Mouse (Mus musculus): Measurements from ENCODE around the gene Stab2. TPM values are rescaled to one million over a fixed set of nuclear protein-coding genes. Genes with fewer than 3 reads are reported as not detected.

The Stab2 gene
- polyA plus RNA-seq, 1 experiment from 2014 or later = 0.84 TPM

DNA sequence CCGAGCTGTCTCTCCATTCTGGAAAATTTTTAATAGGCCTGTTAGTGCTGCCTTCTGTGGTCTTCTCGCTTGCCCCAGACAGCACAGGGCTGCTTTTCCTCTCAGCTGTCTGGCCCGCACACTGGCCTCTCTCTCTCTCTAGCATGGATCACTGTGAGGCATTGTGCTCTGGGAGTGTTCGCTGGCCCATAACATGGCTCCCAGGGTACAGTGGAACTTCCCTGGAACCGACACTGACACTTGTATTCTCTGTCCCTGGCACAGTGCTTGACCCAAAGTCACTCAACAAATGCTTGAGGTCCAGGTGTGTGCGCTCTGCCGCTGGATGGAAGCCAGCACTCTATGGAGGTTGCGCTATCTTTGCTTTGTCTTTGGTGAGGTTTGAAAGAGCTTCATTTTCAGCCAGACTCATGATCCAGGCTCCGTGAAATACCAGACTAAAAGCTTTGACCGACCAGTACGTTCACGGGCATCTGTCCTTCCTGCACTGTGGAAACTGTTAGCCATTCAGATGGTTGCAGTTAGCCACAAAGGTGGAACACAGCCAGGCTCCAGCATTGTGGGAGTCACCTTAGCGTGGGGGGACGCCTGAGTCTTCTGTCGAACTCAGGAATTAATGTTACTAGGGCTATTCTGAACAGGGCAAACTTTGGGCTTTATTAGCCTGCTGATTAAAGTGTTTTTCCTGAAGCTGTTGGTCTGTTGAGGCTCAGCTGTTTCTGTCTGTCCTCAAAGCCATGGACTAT is 199.6 kb downstream of the Stab2 start:
- H3K9ac ChIP-seq = no peak overlapping the region
- no peaks in the 10 kb centered on the region for H3K9me3 ChIP-seq (replicated peaks)
- no peak for ATAC-seq (ENCODE audit: insufficient number of reproducible peaks, low FRiP score)
- H3K27me3 ChIP-seq (replicated peaks) = no peaks in the 10 kb centered on the region
- H3K4me1 ChIP-seq (replicated peaks) = peaks cover 11% of the 10 kb centered on the region; the same call in 1 of the 2 replicates
- H3K27ac ChIP-seq (ENCODE audit: poor library complexity, severe bottlenecking) = no peak overlapping the region
- 84% methylated on average over 15 of the region's 15 CpGs for WGBS
- peaks cover 9% of the 10 kb centered on the region; the same call in 1 of the 2 replicates for H3K36me3 ChIP-seq
- H3K4me2 ChIP-seq = no peak overlapping the region
- no peak overlapping the region for H3K4me3 ChIP-seq

- Histone ChIP-seq H3K9ac (no peak overlapping the region), H3K9me3 (replicated peaks) (no peaks in the 10 kb centered on the region), H3K4me1 (replicated peaks) (peaks cover 10% of the 10 kb centered on the region; the same call in 1 of the 2 replicates), H3K36me3 (0 out of 2 replicates have a peak, but pooled peaks cover 3% of the 10 kb centered on the region), H3K27me3 (replicated peaks) (no peaks in the 10 kb centered on the region), H3K4me2 (no peak overlapping the region), H3K4me3 (no peak overlapping the region), H3K27ac (ENCODE audit: poor library complexity, severe bottlenecking) (no peak overlapping the region)
- WGBS = 100% methylated on average over 1 of the region's 1 CpGs
- no peak for ATAC-seq (ENCODE audit: insufficient number of reproducible peaks, low FRiP score)
These were observed 200.5 kb downstream of the Stab2 start for GRCm38 (mm10) chr10:86807362-86807761.

DNA sequence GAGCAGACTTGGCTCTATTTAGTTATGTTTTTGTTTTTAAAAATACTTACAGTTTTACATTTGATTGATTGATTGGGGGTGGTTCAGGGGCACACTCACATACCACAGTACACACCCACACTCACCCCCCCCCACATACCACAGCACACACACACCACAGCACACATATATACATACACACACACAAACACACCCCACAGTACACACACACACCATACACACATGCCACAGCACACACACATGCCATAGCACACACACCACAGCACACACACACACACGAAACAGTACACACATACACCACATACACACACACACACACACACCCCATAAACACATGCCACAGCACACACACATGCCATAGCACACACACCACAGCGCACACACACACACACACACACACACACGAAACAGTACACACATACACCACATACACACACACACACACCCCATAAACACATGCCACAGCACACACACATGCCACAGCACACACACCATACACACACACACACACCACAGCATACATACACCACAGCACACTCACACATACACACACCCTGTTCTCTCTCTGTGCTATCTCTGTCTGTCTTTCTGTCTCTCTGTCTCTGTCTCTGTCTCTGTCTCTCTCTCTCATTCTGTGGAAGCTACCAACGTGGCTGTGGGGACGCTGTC is 211.6 kb downstream of the Stab2 start:
- no peak overlapping the region for H3K27ac ChIP-seq (ENCODE audit: poor library complexity, severe bottlenecking)
- no peaks in the 10 kb centered on the region for H3K27me3 ChIP-seq (replicated peaks)
- H3K36me3 ChIP-seq = no peaks in the 10 kb centered on the region
- peaks cover 33% of the 10 kb centered on the region for H3K4me1 ChIP-seq (replicated peaks)
- no peak overlapping the region for H3K9ac ChIP-seq
- H3K9me3 ChIP-seq (replicated peaks) = no peaks in the 10 kb centered on the region
- ATAC-seq (ENCODE audit: insufficient number of reproducible peaks, low FRiP score) = peak; percentile 36; the same call in 1 of the 2 replicates
- no peak overlapping the region for H3K4me3 ChIP-seq
- WGBS = 85% methylated on average over 5 of the region's 5 CpGs
- no peak overlapping the region for H3K4me2 ChIP-seq

- peak; percentile 45; the same call in 1 of the 2 replicates for ATAC-seq (ENCODE audit: insufficient number of reproducible peaks, low FRiP score)
- Histone ChIP-seq H3K36me3 (no peaks in the 10 kb centered on the region), H3K9me3 (replicated peaks) (no peaks in the 10 kb centered on the region), H3K9ac (no peak overlapping the region), H3K27me3 (replicated peaks) (no peaks in the 10 kb centered on the region), H3K4me2 (no peak overlapping the region), H3K4me1 (replicated peaks) (peaks cover 36% of the 10 kb centered on the region), H3K4me3 (no peak overlapping the region), H3K27ac (ENCODE audit: poor library complexity, severe bottlenecking) (peak overlapping the region; percentile 63; the same call in 1 of the 2 replicates)
- 77% methylated on average over 9 of the region's 9 CpGs for WGBS
These were observed 212.9 kb downstream of the Stab2 start for GRCm38 (mm10) chr10:86794794-86795535.

DNA sequence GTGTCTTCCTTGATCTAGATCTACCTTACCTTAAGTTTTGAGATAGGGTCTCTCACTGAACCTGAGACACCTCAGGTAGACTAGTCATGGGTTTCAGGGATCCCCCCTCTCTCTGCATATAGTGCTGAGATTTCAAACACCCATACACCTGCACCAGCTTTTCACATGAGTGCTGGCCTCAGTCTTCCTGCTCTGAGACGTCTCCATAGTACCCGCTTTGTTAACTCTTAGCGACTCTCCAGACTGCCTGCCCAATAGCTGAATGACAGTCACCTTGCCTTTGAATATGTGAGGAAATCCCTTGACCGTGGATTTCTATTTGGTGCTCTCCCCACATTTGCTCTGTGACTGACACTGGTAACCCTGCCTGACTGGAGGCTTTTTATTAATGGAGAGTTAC is 213.6 kb downstream of the Stab2 start:
- WGBS = 85% methylated on average over 4 of the region's 4 CpGs
- H3K4me1 ChIP-seq (replicated peaks) = peaks cover 36% of the 10 kb centered on the region
- H3K4me3 ChIP-seq = no peak overlapping the region
- H3K9ac ChIP-seq = no peak overlapping the region
- H3K27me3 ChIP-seq (replicated peaks) = no peaks in the 10 kb centered on the region
- H3K36me3 ChIP-seq = no peaks in the 10 kb centered on the region
- ATAC-seq (ENCODE audit: insufficient number of reproducible peaks, low FRiP score) = no peak
- H3K4me2 ChIP-seq = no peak overlapping the region
- no peaks in the 10 kb centered on the region for H3K9me3 ChIP-seq (replicated peaks)
- no peak overlapping the region for H3K27ac ChIP-seq (ENCODE audit: poor library complexity, severe bottlenecking)

GRCm38 (mm10) chr10:86793509-86793951 is 214.3 kb downstream of the Stab2 start:
- H3K27ac ChIP-seq (ENCODE audit: poor library complexity, severe bottlenecking) = peak overlapping the region; percentile 63
- peaks cover 36% of the 10 kb centered on the region for H3K4me1 ChIP-seq (replicated peaks)
- no peaks in the 10 kb centered on the region for H3K9me3 ChIP-seq (replicated peaks)
- ATAC-seq (ENCODE audit: insufficient number of reproducible peaks, low FRiP score) = peak; percentile 25; the same call in 1 of the 2 replicates
- no peaks in the 10 kb centered on the region for H3K36me3 ChIP-seq
- H3K9ac ChIP-seq = no peak overlapping the region
- H3K4me2 ChIP-seq = no peak overlapping the region
- WGBS = 48% methylated on average over 2 of the region's 2 CpGs
- no peak overlapping the region for H3K4me3 ChIP-seq
- no peaks in the 10 kb centered on the region for H3K27me3 ChIP-seq (replicated peaks)

DNA sequence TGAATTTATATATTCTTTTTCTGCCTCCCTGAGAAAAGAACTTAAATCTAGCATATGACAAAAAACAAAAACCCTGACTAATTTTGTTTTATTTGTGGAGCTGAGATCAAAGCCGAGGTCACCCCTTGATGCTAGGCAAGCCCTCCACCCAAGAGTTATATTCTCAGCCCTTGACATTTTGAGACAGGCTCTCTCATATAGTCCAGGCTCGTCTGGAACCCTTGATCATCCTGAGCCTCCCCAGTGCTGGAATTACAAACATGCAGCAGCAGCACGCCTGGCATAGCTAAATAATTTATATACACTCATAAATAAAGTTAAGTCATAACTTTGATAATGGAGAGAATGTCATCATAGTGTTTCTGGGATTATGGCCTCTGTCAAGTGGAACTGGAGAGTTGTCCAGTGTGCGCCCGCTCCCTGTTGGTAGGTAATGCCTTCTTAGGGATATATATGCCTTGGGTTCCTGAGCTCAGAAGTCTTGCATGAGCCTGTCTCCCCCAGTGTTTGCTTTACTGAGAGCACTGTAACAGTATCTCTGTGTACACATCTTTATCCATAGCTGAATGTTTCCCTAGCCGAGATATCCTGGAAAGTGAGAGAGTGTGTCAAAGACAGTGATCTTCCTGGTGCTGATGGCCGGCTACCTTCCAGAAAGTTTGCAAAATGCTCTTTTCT is 216.2 kb downstream of the Stab2 start:
- Histone ChIP-seq H3K4me1 (replicated peaks) (peaks cover 36% of the 10 kb centered on the region), H3K36me3 (no peaks in the 10 kb centered on the region), H3K9ac (no peak overlapping the region), H3K9me3 (replicated peaks) (no peaks in the 10 kb centered on the region), H3K4me2 (no peak overlapping the region), H3K27me3 (replicated peaks) (no peaks in the 10 kb centered on the region), H3K27ac (ENCODE audit: poor library complexity, severe bottlenecking) (no peak overlapping the region), H3K4me3 (no peak overlapping the region)
- no peak for ATAC-seq (ENCODE audit: insufficient number of reproducible peaks, low FRiP score)
- 61% methylated on average over 7 of the region's 7 CpGs for WGBS

Other genes starting within 250 kb of the Stab2 start
- not detected in 2 replicates for gene Gm49358, start 244.1 kb downstream of the Stab2 start, polyA plus RNA-seq (2016; fragmentation: Nextera tagmentation; extraction: Ambion mirVana)
- 2.0 and 2.7 TPM in 2 replicates for gene Nt5dc3, start 229.0 kb downstream of the Stab2 start, polyA plus RNA-seq (2016; fragmentation: Nextera tagmentation; extraction: Ambion mirVana)
- not detected in 2 replicates for gene 1700113H08Rik, start 50.0 kb upstream of the Stab2 start, polyA plus RNA-seq (2016; fragmentation: Nextera tagmentation; extraction: Ambion mirVana)